Mouse (Mus musculus) megakaryocyte, embryonic 14.5 days (primary cell): ENCODE data around the gene Pax9.

Experiments used
- FLI1 ChIP-seq: IDR thresholded peaks from 2 replicates; pipeline ENCODE4 v1.6.1; 2012; ENCODE audit warnings: low read length, inconsistent platforms, mixed read lengths
- GATA1 ChIP-seq: IDR thresholded peaks from 3 replicates; pipeline ENCODE4 v1.6.1; 2012; ENCODE audit warnings: mixed read lengths, low read length, inconsistent platforms, borderline replicate concordance

DNA sequence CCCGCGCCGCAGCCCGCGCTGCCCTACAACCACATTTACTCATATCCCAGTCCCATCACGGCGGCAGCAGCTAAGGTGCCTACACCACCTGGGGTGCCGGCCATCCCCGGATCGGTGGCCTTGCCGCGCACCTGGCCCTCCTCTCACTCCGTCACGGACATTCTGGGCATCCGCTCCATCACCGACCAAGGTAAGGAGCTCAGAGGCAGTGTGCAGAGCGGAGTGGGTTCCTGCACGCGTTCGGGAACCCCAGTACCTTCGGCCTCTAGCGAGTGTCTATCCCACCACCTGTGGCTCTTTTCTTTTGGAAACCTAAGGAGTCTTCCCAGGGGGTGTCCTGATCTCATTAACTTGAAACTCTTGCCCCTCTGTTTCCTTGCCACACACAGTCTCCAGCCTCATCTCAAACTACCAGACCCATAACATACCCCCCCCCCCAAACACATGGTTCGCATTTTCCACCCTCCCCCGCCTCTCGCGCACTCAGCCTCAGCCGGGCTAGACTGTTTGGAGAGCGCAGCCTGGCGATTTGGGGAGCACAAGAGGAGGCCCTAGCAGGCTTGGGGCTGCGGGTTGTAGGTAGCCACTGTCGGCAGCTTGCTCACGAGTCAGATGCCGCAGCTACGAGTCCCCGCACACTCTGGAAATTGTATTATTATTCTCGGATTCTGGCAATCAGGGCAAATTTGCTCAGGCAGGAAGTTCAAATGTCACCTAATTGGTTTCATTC is 5.6 kb downstream of the Pax9 start:
- TF ChIP-seq FLI1 (no peak), GATA1 (no peak)
